In the genomic region with DNA sequence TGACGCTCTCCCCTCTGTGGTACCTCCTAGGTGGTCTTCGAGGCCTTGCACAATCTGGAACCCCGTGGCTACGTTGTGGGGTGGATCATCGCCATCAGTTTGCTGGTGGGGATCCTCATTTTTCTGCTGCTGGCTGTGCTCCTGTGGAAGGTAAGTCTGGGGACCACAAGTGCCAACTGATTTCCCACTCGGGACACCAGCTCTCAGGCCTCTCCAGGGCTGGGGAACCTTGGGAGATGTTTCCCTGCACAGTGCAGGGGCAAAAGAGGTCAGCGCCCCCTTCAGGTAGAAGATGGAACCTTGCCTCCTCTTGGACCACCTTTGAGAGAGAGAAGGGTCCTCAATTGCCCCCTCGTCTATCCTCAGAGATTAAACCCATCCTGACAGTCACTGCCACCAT, we compare ENCODE assay signal across 27 mouse cellular contexts. TPM values are rescaled to one million over a fixed set of nuclear protein-coding genes. Genes with fewer than 3 reads are reported as not detected.
A peak's percentile ranks its signal among the peaks of the same experiment; 100 is the strongest.
DNase-seq lines count a peak whose midpoint lies in the region; ATAC-seq and TF ChIP-seq lines count a peak whose summit lies in the region.
"Had no signal": no experiment of that assay in that cellular context is flagged by ENCODE, and none has a peak within 500 bp of the region (broad histone marks: within the 10 kb centered on the region; RNA-seq: fewer than 3 reads in every experiment).

No protein-coding gene starts in this region.

- H3K4me3 ChIP-seq in kidney, postnatal 0 days (replicated peaks; ENCODE audit: low read depth, low read length) = no peak overlapping the region
- no peak overlapping the region for H3K4me3 ChIP-seq in lung, embryonic 14.5 days (ENCODE audit: low read depth, low read length)
- no peak overlapping the region for H3K4me3 ChIP-seq in stomach, postnatal 0 days (ENCODE audit: low read depth, low read length)
- H3K4me3 ChIP-seq: embryonic facial prominence, embryonic 12.5 days; hindbrain, embryonic 12.5 days; limb, embryonic 15.5 days; megakaryocyte, embryonic 14.5 days; midbrain, embryonic 12.5 days; stomach, embryonic 15.5 days had no signal

- H3K9me3 ChIP-seq in kidney, postnatal 0 days (replicated peaks; ENCODE audit: low read length) = no peaks in the 10 kb centered on the region
- H3K9me3 ChIP-seq in lung, embryonic 14.5 days (ENCODE audit: low read depth, low read length) = no peaks in the 10 kb centered on the region
- no peaks in the 10 kb centered on the region for H3K9me3 ChIP-seq in stomach, postnatal 0 days (ENCODE audit: control insufficient read depth, low read length)
- H3K9me3 ChIP-seq: embryonic facial prominence, embryonic 12.5 days; hindbrain, embryonic 12.5 days; limb, embryonic 15.5 days; midbrain, embryonic 12.5 days; stomach, embryonic 15.5 days had no signal

- TF ChIP-seq EP300 in stomach, postnatal 0 days (optimal IDR thresholded peaks at IDR 0.05) = no peak

- ATAC-seq in kidney, postnatal 0 days (replicated peaks; ENCODE audit: low FRiP score, low read depth) = no peak
- ATAC-seq in lung, embryonic 14.5 days (ENCODE audit: insufficient read depth) = no peak
- ATAC-seq in stomach, postnatal 0 days (ENCODE audit: low FRiP score, low TSS enrichment) = no peak
- ATAC-seq: forebrain, embryonic 14.5 days; hindbrain, postnatal 0 days; intestine, embryonic 16.5 days; Patski had no signal

- peaks cover 18% of the 10 kb centered on the region for H3K4me1 ChIP-seq in kidney, postnatal 0 days (replicated peaks; ENCODE audit: insufficient read depth, low read length)
- peaks cover 10% of the 10 kb centered on the region for H3K4me1 ChIP-seq in lung, embryonic 14.5 days (ENCODE audit: insufficient read depth)
- H3K4me1 ChIP-seq in stomach, postnatal 0 days (replicated peaks; ENCODE audit: control insufficient read depth, insufficient read depth) = 0 out of 2 replicates have a peak, but pooled peaks cover 3% of the 10 kb centered on the region

- no peak overlapping the region for H3K4me2 ChIP-seq in kidney, postnatal 0 days (ENCODE audit: low read length)
- H3K4me2 ChIP-seq in lung, embryonic 14.5 days = no peak overlapping the region
- H3K4me2 ChIP-seq in stomach, postnatal 0 days (replicated peaks; ENCODE audit: low read depth) = no peak overlapping the region
- H3K4me2 ChIP-seq: embryonic facial prominence, embryonic 12.5 days; heart, embryonic 11.5 days; hindbrain, embryonic 12.5 days; limb, embryonic 15.5 days; midbrain, embryonic 12.5 days; stomach, embryonic 15.5 days had no signal

- no peak overlapping the region for H3K9ac ChIP-seq in kidney, postnatal 0 days (ENCODE audit: low read depth, low read length)
- no peak overlapping the region for H3K9ac ChIP-seq in lung, embryonic 14.5 days
- no peak overlapping the region for H3K9ac ChIP-seq in stomach, postnatal 0 days (ENCODE audit: low read length)
- H3K9ac ChIP-seq: embryonic facial prominence, embryonic 12.5 days; hindbrain, embryonic 12.5 days; limb, embryonic 15.5 days; midbrain, embryonic 12.5 days; stomach, embryonic 15.5 days had no signal

- peaks cover 13% of the 10 kb centered on the region; the same call in 1 of the 2 replicates for H3K36me3 ChIP-seq in kidney, postnatal 0 days (ENCODE audit: insufficient read depth, low read length)
- 0 out of 2 replicates have a peak, but pooled peaks cover 5% of the 10 kb centered on the region for H3K36me3 ChIP-seq in lung, embryonic 14.5 days (ENCODE audit: insufficient read depth)
- H3K36me3 ChIP-seq in stomach, postnatal 0 days (ENCODE audit: control insufficient read depth, insufficient read depth, low read length) = no peaks in the 10 kb centered on the region
- H3K36me3 ChIP-seq: embryonic facial prominence, embryonic 12.5 days; G1E; hindbrain, embryonic 12.5 days; midbrain, embryonic 12.5 days had no signal

- WGBS in kidney, postnatal 0 days = 94% methylated on average over 8 of the region's 8 CpGs
- WGBS in lung, embryonic 14.5 days = 88% methylated on average over 8 of the region's 8 CpGs
- WGBS in stomach, postnatal 0 days = 91% methylated on average over 8 of the region's 8 CpGs

- DNase-seq in kidney, postnatal 0 days (ENCODE audit: low spot score) = no peak
- no peak for DNase-seq in kidney, adult 8-10 months
- DNase-seq in lung, embryonic 14.5 days = no peak
- no peak for DNase-seq in lung, postnatal 36 days
- DNase-seq in thymus, postnatal 4 days = peak; percentile 31
- DNase-seq in thymus, adult 18-20 months = no peak
- DNase-seq in stomach, postnatal 0 days (ENCODE audit: low spot score) = no peak
- no peak for DNase-seq in adrenal gland, adult 18-20 months (ENCODE audit: low spot score in 2 of 2)
- DNase-seq: B cell, adult 2 months; cerebellum, adult 11-12 months; cerebellum, adult 9-11 months; embryo, embryonic 11 days; kidney, postnatal 25 days; left cerebral cortex, postnatal 4 days had no signal

- no peaks in the 10 kb centered on the region for H3K27me3 ChIP-seq in kidney, postnatal 0 days (ENCODE audit: insufficient read depth, low read length)
- no peaks in the 10 kb centered on the region for H3K27me3 ChIP-seq in lung, embryonic 14.5 days (ENCODE audit: insufficient read depth, low read length)
- no peaks in the 10 kb centered on the region for H3K27me3 ChIP-seq in stomach, postnatal 0 days (ENCODE audit: control insufficient read depth, insufficient read depth, low read length)
- H3K27me3 ChIP-seq: embryonic facial prominence, embryonic 12.5 days; hindbrain, embryonic 12.5 days; limb, embryonic 15.5 days; midbrain, embryonic 12.5 days; Patski; stomach, embryonic 15.5 days had no signal

- peak; percentile 19; the same call in 1 of the 2 replicates for TF ChIP-seq CTCF in kidney, postnatal 0 days (IDR thresholded peaks at IDR 0.05; ENCODE audit: low read depth)
- 0 out of 2 replicates have a peak, but pooled peaks have one; percentile 17 for TF ChIP-seq CTCF in lung, embryonic 14.5 days (IDR thresholded peaks at IDR 0.05; ENCODE audit: low read depth)
- TF ChIP-seq CTCF in stomach, postnatal 0 days (IDR thresholded peaks at IDR 0.05; ENCODE audit: low read depth) = peak; percentile 27; the same call in 1 of the 2 replicates

- no peak overlapping the region for H3K27ac ChIP-seq in kidney, postnatal 0 days
- no peak overlapping the region for H3K27ac ChIP-seq in lung, embryonic 14.5 days (ENCODE audit: low read depth)
- no peak overlapping the region for H3K27ac ChIP-seq in stomach, postnatal 0 days (replicated peaks)
- H3K27ac ChIP-seq: embryonic facial prominence, embryonic 12.5 days; hindbrain, embryonic 12.5 days; hindbrain, postnatal 0 days; limb, embryonic 15.5 days; midbrain, embryonic 12.5 days; stomach, embryonic 15.5 days had no signal

RNA-seq across cellular contexts. Expression of a gene that starts 38.5 kb away (rescaled TPM):
- polyA plus RNA-seq in kidney, postnatal 0 days (2015; fragmentation: Nextera tagmentation; extraction: Ambion mirVana) = 21.9 and 24.2 TPM in 2 replicates
- 20.1 and 22.9 TPM in 2 replicates for polyA plus RNA-seq in lung, embryonic 14.5 days (2014; fragmentation: Nextera tagmentation; extraction: Ambion mirVana)
- polyA plus RNA-seq in stomach, postnatal 0 days (2015; fragmentation: Nextera tagmentation; extraction: Ambion mirVana) = 7.4 and 9.0 TPM in 2 replicates
- total RNA-seq in adrenal gland, adult 18-20 months (2021) = 10 to 100 TPM; 28.8 to 37.7 TPM
- total RNA-seq: monocyte, adult 5-6 weeks had no signal
- polyA plus RNA-seq: G1E had no signal
